Mouse (Mus musculus): ENCODE measurements around the gene Olfr90. TPM values are rescaled to one million over a fixed set of nuclear protein-coding genes. Genes with fewer than 3 reads are reported as not detected.
"Not testable (repeated sequence)": the region's sequence is repeated elsewhere in the genome, so short reads cannot be mapped to it uniquely, and the experiment has no call there.

The Olfr90 gene
- polyA plus RNA-seq (2012; rRNA removed), result not detected in 2 replicates

DNA sequence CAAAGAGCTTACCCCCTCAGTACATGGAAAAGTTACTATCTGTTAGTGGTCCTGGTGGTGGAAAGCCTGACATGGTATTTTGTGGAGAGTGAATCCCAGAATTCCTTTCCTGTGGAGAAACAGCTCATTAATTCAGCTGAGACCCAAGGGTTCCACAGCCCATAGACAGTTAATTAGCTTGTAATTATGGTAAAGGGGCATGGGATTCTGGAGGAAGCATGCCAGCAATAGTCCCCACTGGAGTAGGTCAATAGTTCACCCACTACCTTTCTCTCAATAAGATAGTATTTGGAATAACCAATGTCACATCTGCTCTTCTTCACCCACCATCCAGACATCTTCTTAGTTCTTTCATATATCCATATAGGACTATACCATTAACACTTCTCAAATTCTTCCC lies at the start of gene Olfr90:
TSS of gene Olfr90 (minus strand) at position 101 of the 400 bp plus-strand sequence.
- Histone ChIP-seq H3K27ac (ENCODE audit: insufficient read depth, low read depth, low read length) (no peak within 1 kb of the TSS), H3K27me3 (replicated peaks; ENCODE audit: control insufficient read depth, insufficient read depth, low read length) (no peaks in the 10 kb centered on the region)

DNA sequence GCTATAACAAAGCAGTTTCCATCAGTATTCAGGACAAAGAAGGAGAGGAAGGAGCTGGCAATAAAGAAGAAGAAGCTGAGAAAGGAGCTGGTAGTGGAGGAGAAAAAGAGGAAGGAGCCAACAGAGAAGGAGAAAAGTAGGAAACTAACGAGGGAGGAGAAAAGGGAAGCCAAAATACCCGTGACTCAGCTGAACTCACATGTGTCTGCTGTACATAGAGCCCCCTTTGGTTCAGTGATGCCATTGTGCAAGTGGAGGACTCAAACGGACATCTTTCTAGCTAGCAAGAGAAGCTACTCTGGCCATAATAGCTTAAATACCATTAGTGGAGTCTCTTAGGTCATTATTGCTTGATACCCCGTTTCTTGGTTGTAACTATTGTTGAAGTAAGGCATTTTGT lies 43.1 kb upstream of the Olfr90 start:
- H3K4me3 ChIP-seq (ENCODE audit: insufficient read depth, low read depth, low read length); H3K27ac ChIP-seq (ENCODE audit: insufficient read depth, low read depth, low read length); DNase-seq; H3K4me1 ChIP-seq (ENCODE audit: control insufficient read depth, insufficient read depth, low read length); H3K27me3 ChIP-seq (replicated peaks; ENCODE audit: control insufficient read depth, insufficient read depth, low read length); H3K36me3 ChIP-seq (ENCODE audit: control insufficient read depth, insufficient read depth, low read length): not testable (repeated sequence)
- WGBS, result 68% methylated on average over 4 of the region's 4 CpGs

More for the DNA sequence above, at the start of gene Olfr90:
- Histone ChIP-seq H3K4me1 (ENCODE audit: control insufficient read depth, insufficient read depth, low read length) (no peaks in the 10 kb centered on the region), H3K36me3 (ENCODE audit: control insufficient read depth, insufficient read depth, low read length) (no peaks in the 10 kb centered on the region), H3K4me3 (ENCODE audit: insufficient read depth, low read depth, low read length) (no peak within 1 kb of the TSS)
- TF ChIP-seq CTCF (conservative IDR thresholded peaks at IDR 0.05; ENCODE audit: insufficient read depth, insufficient read length, low read depth, low read length), result no peak
- no peak for TF ChIP-seq POLR2A (IDR thresholded peaks at IDR 0.05; ENCODE audit: low read depth, low read length)
- no peak for DNase-seq

DNA sequence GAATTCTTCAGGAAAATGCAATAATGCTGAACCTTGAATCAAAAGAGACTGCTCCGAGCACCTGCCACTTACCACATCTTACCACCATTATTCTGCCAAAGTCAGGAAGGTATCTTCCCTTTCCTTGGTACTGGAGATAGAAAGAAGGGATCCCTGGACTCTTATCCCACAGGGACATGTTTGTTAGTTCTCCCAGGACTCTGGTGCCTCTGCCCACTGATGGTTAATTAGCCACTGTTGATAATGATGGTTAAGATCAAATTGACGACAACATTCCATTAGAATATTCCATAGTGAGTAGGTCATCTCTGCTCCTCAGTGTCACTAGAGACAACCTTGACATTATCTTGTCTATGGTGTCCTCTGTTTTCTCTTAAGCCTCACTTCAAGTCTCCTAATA lies 31.7 kb upstream of the Olfr90 start, which contains the start of gene Olfr92:
TSS of gene Olfr92 (minus strand) at position 101 of the 400 bp plus-strand sequence.
- Histone ChIP-seq H3K27me3 (replicated peaks; ENCODE audit: control insufficient read depth, insufficient read depth, low read length) (no peaks in the 10 kb centered on the region), H3K4me1 (ENCODE audit: control insufficient read depth, insufficient read depth, low read length) (no peaks in the 10 kb centered on the region), H3K36me3 (ENCODE audit: control insufficient read depth, insufficient read depth, low read length) (no peaks in the 10 kb centered on the region), H3K27ac (ENCODE audit: insufficient read depth, low read depth, low read length) (no peak within 1 kb of the TSS), H3K4me3 (ENCODE audit: insufficient read depth, low read depth, low read length) (no peak within 1 kb of the TSS)
- TF ChIP-seq CTCF (conservative IDR thresholded peaks at IDR 0.05; ENCODE audit: insufficient read depth, insufficient read length, low read depth, low read length) (no peak), POLR2A (IDR thresholded peaks at IDR 0.05; ENCODE audit: low read depth, low read length) (no peak)
- no peak for DNase-seq
- WGBS, result 87% methylated on average over 2 of the region's 2 CpGs

DNA sequence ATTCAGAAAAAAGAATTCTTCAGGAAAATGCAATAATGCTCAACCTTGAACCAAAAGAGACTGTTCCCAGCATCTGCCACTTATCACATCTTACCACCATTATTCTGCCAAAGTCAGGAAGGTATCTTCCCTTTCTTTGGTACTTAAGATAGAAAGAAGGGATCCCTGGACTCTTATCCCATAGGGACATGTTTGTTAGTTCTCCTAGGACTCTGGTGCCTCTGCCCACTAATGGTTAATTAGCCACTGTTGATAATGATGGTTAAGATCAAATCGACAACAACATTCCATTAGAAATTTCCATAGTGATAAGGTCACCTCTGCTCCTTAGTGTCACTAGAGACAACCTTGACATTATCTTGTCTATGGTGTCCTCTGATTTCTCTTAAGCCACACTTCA lies 9.9 kb upstream of the Olfr90 start, which contains the start of gene Olfr91:
TSS of gene Olfr91 (minus strand) at position 101 of the 400 bp plus-strand sequence.
- 92% methylated on average over 1 of the region's 1 CpGs for WGBS
- Histone ChIP-seq H3K27me3 (replicated peaks; ENCODE audit: control insufficient read depth, insufficient read depth, low read length) (no peaks in the 10 kb centered on the region; the same call in 1 of the 2 replicates), H3K27ac (ENCODE audit: insufficient read depth, low read depth, low read length) (no peak within 1 kb of the TSS)

DNA sequence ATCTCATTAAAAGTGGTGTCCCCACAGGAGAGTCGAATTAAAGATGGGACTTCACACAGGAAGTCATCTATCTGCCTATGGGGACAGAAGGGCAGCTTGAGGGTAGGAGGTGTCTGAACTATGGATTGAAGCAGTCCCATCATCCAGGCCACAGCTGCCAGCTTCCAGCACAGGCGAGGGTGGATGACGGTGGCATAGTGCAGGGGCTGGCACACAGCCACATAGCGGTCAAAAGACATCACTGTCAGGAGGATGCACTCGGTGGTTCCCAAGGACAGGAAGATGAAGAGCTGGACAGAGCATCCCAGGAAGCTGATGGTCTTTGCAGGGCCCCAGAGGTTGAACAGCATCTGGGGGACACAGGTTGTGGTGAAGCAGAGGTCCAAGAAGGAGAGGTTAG lies 5.0 kb upstream of the Olfr90 start:
- Histone ChIP-seq H3K27me3 (replicated peaks; ENCODE audit: control insufficient read depth, insufficient read depth, low read length) (no peaks in the 10 kb centered on the region; the same call in 1 of the 2 replicates), H3K4me3 (ENCODE audit: insufficient read depth, low read depth, low read length) (no peak overlapping the region), H3K4me1 (ENCODE audit: control insufficient read depth, insufficient read depth, low read length) (no peaks in the 10 kb centered on the region), H3K36me3 (ENCODE audit: control insufficient read depth, insufficient read depth, low read length) (no peaks in the 10 kb centered on the region), H3K27ac (ENCODE audit: insufficient read depth, low read depth, low read length) (no peak overlapping the region)
- no peak for DNase-seq
- 58% methylated on average over 5 of the region's 5 CpGs for WGBS
- TF ChIP-seq CTCF (conservative IDR thresholded peaks at IDR 0.05; ENCODE audit: insufficient read depth, insufficient read length, low read depth, low read length), result no peak
- TF ChIP-seq POLR2A (IDR thresholded peaks at IDR 0.05; ENCODE audit: low read depth, low read length), result no peak

More for the DNA sequence above, 9.9 kb upstream of the Olfr90 start, which contains the start of gene Olfr91:
- Histone ChIP-seq H3K4me3 (ENCODE audit: insufficient read depth, low read depth, low read length) (no peak within 1 kb of the TSS), H3K4me1 (ENCODE audit: control insufficient read depth, insufficient read depth, low read length) (no peaks in the 10 kb centered on the region), H3K36me3 (ENCODE audit: control insufficient read depth, insufficient read depth, low read length) (no peaks in the 10 kb centered on the region)
- TF ChIP-seq POLR2A (IDR thresholded peaks at IDR 0.05; ENCODE audit: low read depth, low read length) (no peak), CTCF (conservative IDR thresholded peaks at IDR 0.05; ENCODE audit: insufficient read depth, insufficient read length, low read depth, low read length) (no peak)
- no peak for DNase-seq

DNA sequence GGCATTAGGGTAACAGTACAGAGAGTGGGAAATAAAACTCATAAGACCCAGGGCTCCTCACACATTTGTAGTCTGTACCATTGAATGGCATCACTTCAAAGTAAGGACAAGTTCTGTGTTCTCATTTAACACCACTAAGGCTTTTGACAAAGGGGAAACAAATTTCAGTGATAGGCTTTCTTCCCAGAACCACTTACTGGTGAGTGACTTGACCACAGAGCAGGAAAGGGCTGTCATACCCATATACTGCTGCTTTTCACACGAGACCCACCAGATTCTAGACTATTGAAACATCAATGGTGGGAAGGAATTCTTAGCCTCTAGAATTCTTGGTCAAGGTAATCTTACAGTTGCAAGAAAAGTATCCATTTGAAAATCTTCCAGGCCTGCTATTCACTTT lies 3.9 kb upstream of the Olfr90 start:
- Histone ChIP-seq H3K27me3 (replicated peaks; ENCODE audit: control insufficient read depth, insufficient read depth, low read length) (no peaks in the 10 kb centered on the region; the same call in 1 of the 2 replicates), H3K27ac (ENCODE audit: insufficient read depth, low read depth, low read length) (no peak overlapping the region), H3K4me1 (ENCODE audit: control insufficient read depth, insufficient read depth, low read length) (no peaks in the 10 kb centered on the region), H3K4me3 (ENCODE audit: insufficient read depth, low read depth, low read length) (no peak overlapping the region), H3K36me3 (ENCODE audit: control insufficient read depth, insufficient read depth, low read length) (no peaks in the 10 kb centered on the region)
- no peak for DNase-seq
- 71% methylated on average over 1 of the region's 1 CpGs for WGBS
- TF ChIP-seq POLR2A (IDR thresholded peaks at IDR 0.05; ENCODE audit: low read depth, low read length), result no peak
- TF ChIP-seq CTCF (conservative IDR thresholded peaks at IDR 0.05; ENCODE audit: insufficient read depth, insufficient read length, low read depth, low read length), result no peak

DNA sequence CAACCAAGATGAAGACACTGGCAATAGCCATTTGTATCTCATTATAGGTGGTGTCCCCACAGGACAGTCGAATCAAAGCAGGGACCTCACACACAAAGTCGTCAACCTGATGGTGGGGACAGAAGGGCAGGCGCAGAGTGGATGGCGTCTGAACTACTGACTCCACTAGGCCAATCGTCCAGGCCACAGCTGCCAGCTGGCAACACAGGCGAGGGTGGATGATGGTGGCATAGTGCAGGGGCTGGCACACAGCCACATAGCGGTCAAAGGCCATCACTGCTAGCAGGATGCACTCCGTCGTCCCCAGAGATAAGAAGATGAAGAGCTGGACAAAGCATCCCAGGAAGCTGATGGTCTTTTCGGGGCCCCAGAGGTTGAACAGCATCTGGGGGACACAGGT lies 2.8 kb downstream of the Olfr90 start:
- Histone ChIP-seq H3K27ac (ENCODE audit: insufficient read depth, low read depth, low read length) (no peak overlapping the region), H3K27me3 (replicated peaks; ENCODE audit: control insufficient read depth, insufficient read depth, low read length) (no peaks in the 10 kb centered on the region), H3K36me3 (ENCODE audit: control insufficient read depth, insufficient read depth, low read length) (no peaks in the 10 kb centered on the region), H3K4me1 (ENCODE audit: control insufficient read depth, insufficient read depth, low read length) (no peaks in the 10 kb centered on the region), H3K4me3 (ENCODE audit: insufficient read depth, low read depth, low read length) (no peak overlapping the region)
- DNase-seq, result no peak
- 58% methylated on average over 10 of the region's 10 CpGs for WGBS
- TF ChIP-seq POLR2A (IDR thresholded peaks at IDR 0.05; ENCODE audit: low read depth, low read length) (no peak), CTCF (conservative IDR thresholded peaks at IDR 0.05; ENCODE audit: insufficient read depth, insufficient read length, low read depth, low read length) (no peak)
